Mouse (Mus musculus) limb, embryonic 12.5 days (tissue): ENCODE measurements around the gene Gm28042. TPM values are rescaled to one million over a fixed set of nuclear protein-coding genes. Genes with fewer than 3 reads are reported as not detected.

Experiments used
- ATAC-seq: fragments of 200-750 bp; cut with Nextera tagmentation; 2 replicates; pipeline ENCODE4 v1.8.0; 2017; ENCODE audit warnings: low read depth, moderate TSS enrichment; ENCODE audit not compliant: insufficient number of reproducible peaks, insufficient read depth, low FRiP score, low TSS enrichment
- H3K27ac ChIP-seq: fragments of 300-500 bp; sonication (generic); 2 replicates; pipeline ENCODE4 v1.5.1; 2016; ENCODE audit warnings: mild to moderate bottlenecking, moderate library complexity
- H3K27me3 ChIP-seq: fragments of 300-500 bp; sonication (generic); 2 replicates; pipeline ENCODE4 v1.6.1; 2016; ENCODE audit warnings: mild to moderate bottlenecking, moderate library complexity
- H3K36me3 ChIP-seq: fragments of 300-500 bp; sonication (generic); 2 replicates; pipeline ENCODE4 v1.6.1; 2016; ENCODE audit warnings: mild to moderate bottlenecking, moderate library complexity
- H3K4me1 ChIP-seq: fragments of 300-500 bp; sonication (generic); replicated peaks from 2 replicates; pipeline ENCODE4 v1.6.1; 2016
- H3K4me2 ChIP-seq: fragments of 300-500 bp; sonication (generic); 2 replicates; pipeline ENCODE4 v1.6.1; 2016; ENCODE audit warnings: mild to moderate bottlenecking, moderate library complexity
- H3K4me3 ChIP-seq: fragments of 300-500 bp; sonication (generic); replicated peaks from 2 replicates; pipeline ENCODE4 v1.5.1; 2016; ENCODE audit warnings: mild to moderate bottlenecking
- H3K9ac ChIP-seq: fragments of 300-500 bp; sonication (generic); replicated peaks from 2 replicates; pipeline ENCODE4 v1.6.1; 2016; ENCODE audit warnings: mild to moderate bottlenecking, moderate library complexity
- H3K9me3 ChIP-seq: fragments of 300-500 bp; sonication (generic); 2 replicates; pipeline ENCODE4 v1.6.1; 2016; ENCODE audit warnings: mild to moderate bottlenecking, moderate library complexity
- WGBS: fragments of 180-500 bp; shearing (Covaris S2); methylation state at CpG from one replicate; pipeline ENCODE4 v1.1.7; 2016; 5-methylcytosine and 5-hydroxymethylcytosine counted together
- polyA plus RNA-seq: library from polyadenylated mRNA; unstranded; fragments of >200 nt; fragmentation: Nextera tagmentation; extraction: Ambion mirVana; gene quantifications from 2 replicates; pipeline ENCODE4 v1.2.1, GENCODE M21; 2016

Gene Gm28042
- 4.6 and 5.0 TPM in 2 replicates for polyA plus RNA-seq

DNA sequence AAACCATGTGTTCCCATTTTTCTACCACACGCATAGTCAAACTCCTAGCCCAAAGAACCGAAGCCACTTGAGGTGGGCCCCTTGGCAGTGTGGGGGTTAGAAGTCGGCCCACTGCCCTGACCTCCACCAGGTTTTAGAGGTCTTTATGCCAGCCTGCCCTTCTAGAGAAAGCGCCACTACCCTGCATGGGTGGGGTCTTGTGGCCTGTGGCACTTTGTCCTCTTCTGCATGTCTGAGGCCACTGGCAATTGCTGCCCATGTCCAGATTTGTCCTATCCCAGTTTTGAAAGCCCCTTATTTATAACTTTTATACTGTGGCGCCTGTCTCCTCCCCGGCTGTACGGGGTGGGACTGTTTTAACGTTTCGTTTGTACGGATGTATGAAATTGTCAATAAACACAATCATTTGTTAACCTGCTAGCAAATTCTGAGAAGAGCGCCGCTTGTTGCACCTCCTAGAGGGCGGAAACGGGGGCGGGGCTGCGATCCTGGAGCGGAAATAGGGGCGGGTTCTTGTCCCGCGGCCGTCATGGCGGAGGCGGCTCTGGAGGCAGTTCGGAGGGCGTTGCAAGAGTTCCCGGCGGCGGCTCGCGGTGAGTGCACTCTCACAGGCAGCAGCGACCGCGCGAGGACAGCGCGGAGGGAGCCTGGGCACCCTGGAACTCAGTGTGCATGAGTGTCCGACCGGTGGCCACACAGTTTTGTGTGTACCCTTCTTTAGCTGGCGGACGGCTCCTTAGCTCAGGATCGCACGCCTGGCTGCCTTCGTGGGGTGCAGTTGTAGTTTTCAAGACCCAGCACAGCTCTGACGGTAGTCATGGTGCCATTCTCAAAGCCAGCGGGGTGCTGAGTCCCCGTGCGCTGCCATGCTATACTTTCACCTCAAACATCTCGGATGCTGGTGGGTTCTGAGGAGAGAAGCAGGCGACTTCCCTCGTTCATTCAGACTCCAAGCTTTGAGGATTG lies at the start of gene Gm28042, which contains the start of gene Jmjd7:
TSS of gene Gm28042 (plus strand) at position 510 of the 966 bp plus-strand sequence.
TSS of gene Jmjd7 (plus strand) at position 500 of the 966 bp plus-strand sequence.
- peak within 1 kb of the TSS; percentile 78 for H3K4me3 ChIP-seq
- peak; percentile 74; the same call in 1 of the 2 replicates for ATAC-seq
- H3K4me1 ChIP-seq: peaks cover 12% of the 10 kb centered on the region
- no peaks in the 10 kb centered on the region for H3K27me3 ChIP-seq
- peak within 1 kb of the TSS; percentile 68 for H3K4me2 ChIP-seq
- WGBS: 6% methylated on average over 50 of the region's 50 CpGs
- H3K27ac ChIP-seq: peak within 1 kb of the TSS; percentile 94
- peak within 1 kb of the TSS; percentile 85 for H3K9ac ChIP-seq
- H3K36me3 ChIP-seq: peaks cover 56% of the 10 kb centered on the region
- no peaks in the 10 kb centered on the region for H3K9me3 ChIP-seq

DNA sequence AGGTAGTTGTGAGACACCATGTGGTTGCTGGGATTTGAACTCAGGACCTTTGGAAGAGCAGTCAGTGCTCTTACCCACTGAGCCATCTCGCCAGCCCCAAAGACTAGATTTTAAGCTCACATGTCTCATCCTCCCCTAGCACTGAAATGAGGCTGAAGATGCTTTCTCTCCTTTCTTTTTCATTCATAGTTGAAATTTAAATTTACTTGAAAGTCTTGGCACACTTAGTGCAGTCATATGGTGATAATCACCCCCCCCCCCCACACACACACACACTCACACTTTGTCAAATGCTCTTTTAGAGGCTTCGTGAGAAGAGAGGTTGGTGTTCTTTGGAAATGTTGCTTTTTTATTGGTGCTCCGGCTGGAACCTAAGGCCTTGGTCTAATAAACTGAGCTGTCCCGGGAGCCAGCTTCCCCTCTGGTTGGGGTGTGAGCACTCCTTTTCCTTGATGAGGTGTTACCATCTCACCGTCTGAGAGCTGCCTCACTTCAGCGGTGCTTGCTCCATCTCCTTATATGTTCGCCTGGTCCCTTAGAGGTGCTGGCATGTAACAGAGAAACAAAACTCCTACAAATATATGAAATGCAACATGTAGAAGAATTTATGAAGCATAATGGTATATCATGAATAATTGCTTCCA lies 46.8 kb upstream of the Gm28042 start:
- Histone ChIP-seq H3K4me1 (peaks cover 10% of the 10 kb centered on the region; the same call in 1 of the 2 replicates), H3K36me3 (peaks cover 4% of the 10 kb centered on the region; the same call in 1 of the 2 replicates), H3K9me3 (no peaks in the 10 kb centered on the region), H3K27ac (no peak overlapping the region), H3K27me3 (no peaks in the 10 kb centered on the region), H3K4me2 (no peak overlapping the region), H3K9ac (no peak overlapping the region), H3K4me3 (no peak overlapping the region)
- no peak for ATAC-seq
- WGBS: 48% methylated on average over 7 of the region's 7 CpGs

- H3K4me1 ChIP-seq: peaks cover 10% of the 10 kb centered on the region; the same call in 1 of the 2 replicates
- no peaks in the 10 kb centered on the region for H3K9me3 ChIP-seq
- H3K36me3 ChIP-seq: peaks cover 5% of the 10 kb centered on the region; the same call in 1 of the 2 replicates
- H3K4me2 ChIP-seq: no peak overlapping the region
- H3K9ac ChIP-seq: no peak overlapping the region
- 52% methylated on average over 2 of the region's 2 CpGs for WGBS
- peak overlapping the region; percentile 13; the same call in 1 of the 2 replicates for H3K27ac ChIP-seq
- H3K4me3 ChIP-seq: no peak overlapping the region
- ATAC-seq: no peak
- no peaks in the 10 kb centered on the region for H3K27me3 ChIP-seq
Observed at GRCm38 (mm10) chr2:119981631-119982030, 45.7 kb upstream of the Gm28042 start.

- Histone ChIP-seq H3K27ac (no peak overlapping the region), H3K9me3 (no peaks in the 10 kb centered on the region), H3K27me3 (no peaks in the 10 kb centered on the region), H3K9ac (no peak overlapping the region), H3K4me1 (peaks cover 7% of the 10 kb centered on the region; the same call in 1 of the 2 replicates), H3K4me3 (no peak overlapping the region), H3K36me3 (peaks cover 10% of the 10 kb centered on the region), H3K4me2 (no peak overlapping the region)
- no peak for ATAC-seq
- WGBS: 71% methylated on average over 8 of the region's 8 CpGs
Observed at GRCm38 (mm10) chr2:119985871-119986270, 41.4 kb upstream of the Gm28042 start.

GRCm38 (mm10) chr2:119986369-119986768 lies 40.9 kb upstream of the Gm28042 start:
- peaks cover 10% of the 10 kb centered on the region for H3K36me3 ChIP-seq
- ATAC-seq: no peak
- H3K4me1 ChIP-seq: 0 out of 2 replicates have a peak, but pooled peaks cover 3% of the 10 kb centered on the region
- H3K4me3 ChIP-seq: no peak overlapping the region
- H3K4me2 ChIP-seq: no peak overlapping the region
- H3K9ac ChIP-seq: no peak overlapping the region
- 87% methylated on average over 6 of the region's 6 CpGs for WGBS
- no peaks in the 10 kb centered on the region for H3K9me3 ChIP-seq
- no peak overlapping the region for H3K27ac ChIP-seq
- no peaks in the 10 kb centered on the region for H3K27me3 ChIP-seq

- H3K27me3 ChIP-seq: no peaks in the 10 kb centered on the region
- peaks cover 10% of the 10 kb centered on the region for H3K36me3 ChIP-seq
- no peak overlapping the region for H3K27ac ChIP-seq
- H3K9me3 ChIP-seq: no peaks in the 10 kb centered on the region
- WGBS: 97% methylated on average over 2 of the region's 2 CpGs
- H3K9ac ChIP-seq: no peak overlapping the region
- no peaks in the 10 kb centered on the region for H3K4me1 ChIP-seq
- no peak overlapping the region for H3K4me2 ChIP-seq
- no peak overlapping the region for H3K4me3 ChIP-seq
- ATAC-seq: no peak
Observed at GRCm38 (mm10) chr2:119987441-119987840, 39.9 kb upstream of the Gm28042 start.

DNA sequence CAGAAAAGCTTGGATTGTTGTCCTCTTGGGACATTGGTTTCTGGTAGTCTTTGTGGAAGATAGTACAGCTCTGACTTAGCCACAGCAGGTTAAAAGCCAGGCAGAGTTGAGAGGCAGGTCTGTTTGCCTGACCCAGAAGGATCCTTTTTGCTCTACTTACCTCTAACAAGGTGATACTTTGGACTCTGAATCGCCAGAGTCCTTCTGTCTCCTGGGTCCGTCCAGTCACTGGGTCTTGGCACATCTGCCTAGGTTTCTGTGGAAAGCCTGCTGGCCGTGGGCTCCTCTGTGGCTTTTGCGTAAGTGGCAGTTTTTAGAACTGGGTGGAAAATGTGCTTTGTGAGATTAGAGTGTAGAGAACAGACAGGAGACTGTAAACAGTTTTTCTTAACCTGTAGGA lies 38.3 kb upstream of the Gm28042 start:
- H3K27ac ChIP-seq: no peak overlapping the region
- H3K9me3 ChIP-seq: no peaks in the 10 kb centered on the region
- H3K36me3 ChIP-seq: peaks cover 6% of the 10 kb centered on the region; the same call in 1 of the 2 replicates
- no peak overlapping the region for H3K4me3 ChIP-seq
- ATAC-seq: no peak
- no peak overlapping the region for H3K9ac ChIP-seq
- H3K4me1 ChIP-seq: no peaks in the 10 kb centered on the region
- no peak overlapping the region for H3K4me2 ChIP-seq
- no peaks in the 10 kb centered on the region for H3K27me3 ChIP-seq
- 89% methylated on average over 4 of the region's 4 CpGs for WGBS

- no peak overlapping the region for H3K9ac ChIP-seq
- H3K9me3 ChIP-seq: no peaks in the 10 kb centered on the region
- no peak overlapping the region for H3K27ac ChIP-seq
- H3K36me3 ChIP-seq: peaks cover 6% of the 10 kb centered on the region; the same call in 1 of the 2 replicates
- no peak for ATAC-seq
- H3K4me1 ChIP-seq: peaks cover 12% of the 10 kb centered on the region
- WGBS: 85% methylated on average over 6 of the region's 6 CpGs
- H3K4me2 ChIP-seq: no peak overlapping the region
- H3K4me3 ChIP-seq: no peak overlapping the region
- H3K27me3 ChIP-seq: no peaks in the 10 kb centered on the region
Observed at GRCm38 (mm10) chr2:119990881-119991280, 36.4 kb upstream of the Gm28042 start.

DNA sequence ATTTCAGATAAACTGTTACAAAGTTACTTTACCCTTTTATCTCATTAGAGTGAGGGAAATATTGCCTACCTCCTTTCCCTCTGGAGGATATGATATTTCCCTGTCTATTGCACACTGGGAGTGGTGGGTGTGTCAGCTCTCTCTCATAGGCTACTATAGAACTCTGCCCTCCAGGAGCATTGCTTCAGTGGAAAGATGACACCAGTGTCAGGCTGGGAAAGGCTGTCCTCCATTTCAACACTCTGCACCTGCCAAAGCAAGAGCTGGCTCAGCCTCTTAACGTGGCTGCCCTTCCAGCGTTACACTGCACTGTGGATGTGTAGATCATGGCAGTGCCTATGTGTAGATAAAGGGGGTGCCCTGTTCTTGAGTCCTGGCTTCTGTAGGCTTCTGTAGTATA lies 34.9 kb upstream of the Gm28042 start:
- H3K9ac ChIP-seq: no peak overlapping the region
- H3K27ac ChIP-seq: no peak overlapping the region
- H3K36me3 ChIP-seq: peaks cover 2% of the 10 kb centered on the region; the same call in 1 of the 2 replicates
- no peak for ATAC-seq
- no peaks in the 10 kb centered on the region for H3K27me3 ChIP-seq
- 73% methylated on average over 2 of the region's 2 CpGs for WGBS
- no peak overlapping the region for H3K4me2 ChIP-seq
- H3K9me3 ChIP-seq: no peaks in the 10 kb centered on the region
- peaks cover 23% of the 10 kb centered on the region for H3K4me1 ChIP-seq
- no peak overlapping the region for H3K4me3 ChIP-seq

DNA sequence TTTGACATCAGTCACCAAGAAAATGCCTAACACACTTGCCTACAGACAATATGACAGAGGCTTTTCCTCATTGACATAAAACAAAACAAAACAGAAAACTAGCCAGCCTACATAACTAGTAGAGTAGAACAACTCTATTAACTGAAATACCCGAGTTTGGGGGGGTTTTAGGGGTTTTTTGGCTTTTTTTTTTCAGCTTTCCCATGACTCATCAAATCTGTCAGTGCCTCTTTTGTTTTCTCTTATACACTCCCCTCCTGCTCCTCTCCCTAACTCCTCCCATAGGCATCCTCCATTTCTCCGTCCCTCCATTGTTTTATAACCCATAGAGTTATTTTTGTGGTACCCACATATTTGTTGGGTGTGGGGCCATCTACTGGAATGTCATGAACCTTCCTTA lies 33.8 kb upstream of the Gm28042 start:
- peaks cover 23% of the 10 kb centered on the region for H3K4me1 ChIP-seq
- no peaks in the 10 kb centered on the region for H3K9me3 ChIP-seq
- WGBS: 64% methylated on average over 2 of the region's 2 CpGs
- H3K36me3 ChIP-seq: 0 out of 2 replicates have a peak, but pooled peaks cover 2% of the 10 kb centered on the region
- no peak overlapping the region for H3K4me2 ChIP-seq
- H3K27me3 ChIP-seq: no peaks in the 10 kb centered on the region
- H3K4me3 ChIP-seq: no peak overlapping the region
- no peak overlapping the region for H3K27ac ChIP-seq
- no peak overlapping the region for H3K9ac ChIP-seq
- ATAC-seq: no peak

DNA sequence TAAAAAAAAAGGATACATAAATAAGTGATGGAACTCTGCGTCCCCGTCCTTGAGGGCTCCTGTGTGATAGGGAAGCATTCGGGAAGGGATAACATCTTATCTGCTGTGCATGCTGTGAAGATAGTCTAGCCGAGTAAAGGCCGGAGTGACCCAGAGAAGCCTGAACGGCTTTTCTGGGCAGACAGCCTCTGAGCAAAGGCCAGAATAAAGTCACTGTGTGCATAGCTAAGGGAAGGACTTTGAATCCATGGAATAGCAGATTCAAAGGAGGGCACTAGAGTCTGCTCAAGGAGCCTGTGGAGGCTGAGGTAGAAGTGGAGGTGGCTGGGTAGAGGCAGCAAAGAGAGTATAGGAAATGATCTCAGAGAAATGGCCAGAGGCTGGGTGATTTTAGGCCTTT lies 32.5 kb upstream of the Gm28042 start:
- H3K36me3 ChIP-seq: peaks cover 13% of the 10 kb centered on the region
- H3K9ac ChIP-seq: no peak overlapping the region
- no peak overlapping the region for H3K4me2 ChIP-seq
- no peaks in the 10 kb centered on the region for H3K27me3 ChIP-seq
- ATAC-seq: no peak
- H3K4me1 ChIP-seq: peaks cover 23% of the 10 kb centered on the region
- H3K4me3 ChIP-seq: no peak overlapping the region
- no peaks in the 10 kb centered on the region for H3K9me3 ChIP-seq
- H3K27ac ChIP-seq: peak overlapping the region; percentile 92
- 91% methylated on average over 6 of the region's 6 CpGs for WGBS
